Mouse (Mus musculus) cerebellum, postnatal 14 days (tissue): ENCODE data around the gene Tdrd12.

Experiments
- DNase-seq, 2 experiments: peaks; one replicate each; pipeline ENCODE4 v3.0.0; 2021; ENCODE audit warnings: mixed read lengths in 2 of 2

Tdrd12 gene

DNA sequence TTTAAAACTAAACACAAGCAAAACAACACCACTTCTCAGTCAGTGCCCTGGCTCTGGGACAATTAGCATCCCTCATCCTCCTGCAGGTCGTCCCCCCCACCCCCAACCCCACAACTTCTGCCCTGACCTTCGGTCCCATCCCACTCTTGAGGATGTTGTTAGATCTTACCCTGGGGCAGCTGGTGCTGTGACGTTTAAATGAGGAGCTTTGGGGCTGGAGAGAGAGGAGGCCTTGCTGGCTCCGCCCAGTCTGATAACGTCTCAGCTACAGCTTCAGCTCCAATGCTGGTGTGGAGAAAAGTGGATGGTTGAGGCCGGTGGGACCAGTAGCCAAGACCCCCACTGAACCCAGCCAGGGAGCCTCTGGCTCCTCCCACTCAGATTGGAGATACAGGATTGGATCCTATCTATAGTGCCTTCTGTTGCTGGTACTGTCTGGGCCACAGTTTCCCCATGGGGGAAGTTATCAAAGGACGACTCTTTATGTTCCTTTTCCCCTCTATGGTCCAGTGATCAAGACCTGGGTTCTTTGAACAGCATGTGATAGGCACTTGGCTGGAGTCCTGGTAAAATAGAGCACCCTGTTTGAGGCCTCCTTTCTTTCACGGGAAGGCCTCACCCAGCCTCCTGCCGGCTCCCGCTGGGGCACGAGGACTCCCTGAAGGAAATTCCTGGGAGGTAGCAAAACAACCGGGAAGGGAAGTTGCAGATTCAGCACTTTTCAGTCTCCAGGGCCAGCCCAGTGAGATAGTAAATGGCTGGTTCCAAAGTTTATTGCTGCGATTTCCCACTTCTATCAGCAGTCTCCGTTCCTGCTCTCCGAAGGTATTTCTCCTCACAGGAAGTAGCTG lies 89.3 kb downstream of the Tdrd12 start, which contains the start of gene Slc7a9:
TSS of gene Slc7a9 (plus strand) at position 801 of the 851 bp plus-strand sequence.
- DNase-seq: no peak

DNA sequence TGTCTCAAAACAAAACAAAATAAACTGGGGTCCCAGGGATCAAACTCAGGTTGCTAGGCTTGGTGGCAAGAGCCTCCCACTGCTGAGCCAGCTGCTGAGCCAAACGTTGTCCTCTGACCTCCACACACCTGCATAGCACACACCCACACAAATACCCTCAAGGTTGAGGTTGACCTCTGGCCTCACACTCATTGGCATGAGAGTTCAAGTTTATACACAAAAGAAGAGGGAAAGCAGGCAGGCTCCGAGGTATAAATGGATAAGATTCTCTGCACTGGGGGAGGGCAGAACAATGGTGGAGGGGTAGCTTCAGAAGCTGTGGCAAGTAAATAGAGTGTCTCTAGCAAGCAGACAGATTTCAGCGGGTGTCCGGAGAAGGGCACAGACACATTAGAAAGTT lies 90.0 kb downstream of the Tdrd12 start:
- DNase-seq: no peak

- DNase-seq: no peak
These were observed 102.3 kb downstream of the Tdrd12 start for GRCm38 (mm10) chr7:35435266-35435665.

- no peak for DNase-seq
These were observed 109.4 kb downstream of the Tdrd12 start for GRCm38 (mm10) chr7:35428146-35428545.

GRCm38 (mm10) chr7:35423071-35423470 lies 114.5 kb downstream of the Tdrd12 start:
- no peak for DNase-seq
